Mouse (Mus musculus): Measurements from ENCODE around the gene 1700056E22Rik. TPM values are rescaled to one million over a fixed set of nuclear protein-coding genes. Genes with fewer than 3 reads are reported as not detected.

The 1700056E22Rik gene
- total and polyA plus RNA-seq, 2 experiments from 2014 or later = 1.2 to 1.7 TPM

GRCm38 (mm10) chr1:183997207-183997606 is 36.9 kb downstream of the 1700056E22Rik start:
- no peaks in the 10 kb centered on the region for H3K9me3 ChIP-seq (ENCODE audit: low read length)
- ATAC-seq = no peak
- no peaks in the 10 kb centered on the region for H3K4me1 ChIP-seq (ENCODE audit: insufficient read depth, low read length)
- WGBS = 70% methylated on average over 2 of the region's 2 CpGs
- DNase-seq (ENCODE audit: low spot score) = no peak
- no peak overlapping the region for H3K27ac ChIP-seq
- no peaks in the 10 kb centered on the region for H3K27me3 ChIP-seq (ENCODE audit: insufficient read depth, low read length)
- no peaks in the 10 kb centered on the region for H3K36me3 ChIP-seq (ENCODE audit: insufficient read depth, low read length)
- H3K4me3 ChIP-seq (ENCODE audit: low read length) = no peak overlapping the region
- H3K9ac ChIP-seq (replicated peaks; ENCODE audit: low read length) = no peak overlapping the region
- no peak overlapping the region for H3K4me2 ChIP-seq (ENCODE audit: low read depth, low read length)
- no peak for TF ChIP-seq CTCF (IDR thresholded peaks at IDR 0.05; ENCODE audit: low read depth)

- H3K27me3 ChIP-seq (ENCODE audit: insufficient read depth, low read length) = no peaks in the 10 kb centered on the region
- no peak for ATAC-seq
- WGBS = 88% methylated on average over 2 of the region's 2 CpGs
- TF ChIP-seq CTCF (IDR thresholded peaks at IDR 0.05; ENCODE audit: low read depth) = no peak
- DNase-seq (ENCODE audit: low spot score) = no peak
- no peak overlapping the region for H3K9ac ChIP-seq (replicated peaks; ENCODE audit: low read length)
- no peaks in the 10 kb centered on the region for H3K36me3 ChIP-seq (ENCODE audit: insufficient read depth, low read length)
- no peak overlapping the region for H3K4me2 ChIP-seq (ENCODE audit: low read depth, low read length)
- no peaks in the 10 kb centered on the region for H3K9me3 ChIP-seq (ENCODE audit: low read length)
- no peaks in the 10 kb centered on the region for H3K4me1 ChIP-seq (ENCODE audit: insufficient read depth, low read length)
- H3K4me3 ChIP-seq (ENCODE audit: low read length) = no peak overlapping the region
- H3K27ac ChIP-seq = no peak overlapping the region
Observed at GRCm38 (mm10) chr1:183991921-183992320, 42.2 kb downstream of the 1700056E22Rik start.

GRCm38 (mm10) chr1:183987711-183988245 is 46.3 kb downstream of the 1700056E22Rik start:
- no peaks in the 10 kb centered on the region for H3K36me3 ChIP-seq (ENCODE audit: insufficient read depth, low read length)
- no peaks in the 10 kb centered on the region for H3K4me1 ChIP-seq (ENCODE audit: insufficient read depth, low read length)
- DNase-seq (ENCODE audit: low spot score) (no peak), ATAC-seq (no peak)
- WGBS = 95% methylated on average over 7 of the region's 7 CpGs
- H3K9me3 ChIP-seq (ENCODE audit: low read length) = no peaks in the 10 kb centered on the region
- H3K27ac ChIP-seq = no peak overlapping the region
- H3K4me3 ChIP-seq (ENCODE audit: low read length) = no peak overlapping the region
- no peak overlapping the region for H3K9ac ChIP-seq (replicated peaks; ENCODE audit: low read length)
- H3K4me2 ChIP-seq (ENCODE audit: low read depth, low read length) = no peak overlapping the region
- H3K27me3 ChIP-seq (ENCODE audit: insufficient read depth, low read length) = no peaks in the 10 kb centered on the region
- TF ChIP-seq CTCF (IDR thresholded peaks at IDR 0.05; ENCODE audit: low read depth) = no peak

Other genes with a start within 250 kb of the 1700056E22Rik start
- 10.0 and 11.7 TPM in 2 replicates for gene Dusp10, start 21.0 kb downstream of the 1700056E22Rik start, total RNA-seq (2014; rRNA removed)
- 6.3 and 6.5 TPM in 2 replicates for gene Dusp10, start 21.0 kb downstream of the 1700056E22Rik start, polyA plus RNA-seq (2015; fragmentation: Nextera tagmentation; extraction: Ambion mirVana)

Data from hindbrain, postnatal 0 days (tissue).